Mouse (Mus musculus): ENCODE results near the gene Ubr3. TPM values are rescaled to one million over a fixed set of nuclear protein-coding genes. Genes with fewer than 3 reads are reported as not detected.
A peak's percentile ranks its signal among the peaks of the same experiment; 100 is the strongest.

The Ubr3 gene
- polyA plus RNA-seq, 1 experiment from 2014 or later: 17.3 TPM

DNA sequence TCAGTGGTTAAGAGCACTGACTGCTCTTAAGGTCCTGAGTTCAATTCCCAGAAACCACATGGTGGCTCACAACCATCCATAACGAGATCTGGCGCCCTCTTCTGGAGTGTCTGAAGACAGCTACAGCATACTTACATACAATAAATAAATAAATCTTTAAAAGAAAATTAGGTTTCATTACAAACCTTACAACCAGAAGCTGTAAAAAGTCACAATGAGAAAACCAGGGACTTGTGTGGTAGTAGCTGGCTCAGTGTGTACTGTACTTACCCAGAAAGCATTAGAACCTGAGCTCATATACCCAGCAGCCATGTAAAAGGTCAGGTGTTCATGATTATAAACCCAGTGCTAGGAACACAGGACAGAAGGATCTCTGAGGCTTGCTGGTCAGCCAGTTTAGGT, 13.1 kb upstream of the Ubr3 start:
- Histone ChIP-seq H3K9me3 (ENCODE audit: control insufficient read depth, low read length) (no peaks in the 10 kb centered on the region), H3K36me3 (ENCODE audit: control insufficient read depth, insufficient read depth, low read length) (peaks cover 9% of the 10 kb centered on the region; the same call in 1 of the 2 replicates), H3K27ac (replicated peaks; ENCODE audit: low read depth, low read length) (no peak overlapping the region), H3K4me1 (ENCODE audit: control insufficient read depth, insufficient read depth, low read length) (peaks cover 11% of the 10 kb centered on the region; the same call in 1 of the 2 replicates), H3K9ac (ENCODE audit: low read depth, low read length) (no peak overlapping the region), H3K4me3 (ENCODE audit: low read depth, low read length) (peak overlapping the region; percentile 68; the same call in 1 of the 2 replicates), H3K4me2 (ENCODE audit: low read depth, low read length) (peak overlapping the region; percentile 84; the same call in 1 of the 2 replicates), H3K27me3 (replicated peaks; ENCODE audit: control insufficient read depth, insufficient read depth, low read length) (no peaks in the 10 kb centered on the region)
- DNase-seq (ENCODE audit: low spot score) (no peak), ATAC-seq (ENCODE audit: low read depth) (no peak)
- 72% methylated on average over 2 of the region's 2 CpGs for WGBS

DNA sequence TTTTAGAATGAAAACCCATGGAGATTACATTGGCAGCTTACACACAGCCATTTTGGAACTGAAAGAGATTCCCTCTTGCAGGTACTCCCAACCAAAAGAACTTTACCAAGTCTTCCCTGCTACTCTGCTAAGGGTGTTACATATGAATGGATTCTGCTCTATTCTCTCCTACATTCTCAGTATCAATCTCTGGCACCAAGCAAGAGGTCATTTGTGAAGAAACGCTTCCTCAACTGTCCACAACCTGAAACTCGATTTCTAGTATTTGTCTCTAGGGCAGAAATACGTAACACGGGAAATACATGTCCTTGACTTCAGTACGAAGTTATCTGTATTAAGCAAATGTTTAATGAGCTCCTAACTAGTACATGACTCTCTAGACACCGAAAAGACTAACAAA, 12.5 kb upstream of the Ubr3 start:
- DNase-seq (ENCODE audit: low spot score) (no peak), ATAC-seq (ENCODE audit: low read depth) (no peak)
- Histone ChIP-seq H3K4me2 (ENCODE audit: low read depth, low read length) (peak overlapping the region; percentile 84), H3K4me1 (ENCODE audit: control insufficient read depth, insufficient read depth, low read length) (peaks cover 11% of the 10 kb centered on the region; the same call in 1 of the 2 replicates), H3K27ac (replicated peaks; ENCODE audit: low read depth, low read length) (no peak overlapping the region), H3K27me3 (replicated peaks; ENCODE audit: control insufficient read depth, insufficient read depth, low read length) (no peaks in the 10 kb centered on the region), H3K9ac (ENCODE audit: low read depth, low read length) (peak overlapping the region; percentile 92), H3K9me3 (ENCODE audit: control insufficient read depth, low read length) (no peaks in the 10 kb centered on the region), H3K36me3 (ENCODE audit: control insufficient read depth, insufficient read depth, low read length) (peaks cover 4% of the 10 kb centered on the region; the same call in 1 of the 2 replicates), H3K4me3 (ENCODE audit: low read depth, low read length) (peak overlapping the region; percentile 68)
- 54% methylated on average over 6 of the region's 6 CpGs for WGBS

DNA sequence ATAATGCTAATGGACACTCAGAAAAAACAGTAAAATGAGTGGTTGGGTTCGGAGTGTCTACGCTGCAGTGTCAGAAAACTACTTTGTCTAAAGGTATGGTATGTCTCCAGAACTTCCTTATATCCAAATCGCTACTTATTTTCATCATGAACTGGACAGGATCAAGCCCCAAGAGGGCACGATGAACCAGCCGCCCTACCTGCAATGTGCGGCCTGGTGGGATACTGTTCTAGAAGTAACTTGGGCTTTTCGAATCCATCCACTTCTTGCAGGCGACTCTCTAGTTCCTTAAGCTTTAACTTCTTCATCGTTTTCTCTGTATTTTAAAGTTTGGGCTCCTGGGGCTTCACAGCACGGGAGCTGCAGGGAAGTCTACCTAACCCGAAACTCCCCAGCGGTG, 12.0 kb upstream of the Ubr3 start:
- Histone ChIP-seq H3K27me3 (replicated peaks; ENCODE audit: control insufficient read depth, insufficient read depth, low read length) (no peaks in the 10 kb centered on the region), H3K9me3 (ENCODE audit: control insufficient read depth, low read length) (no peaks in the 10 kb centered on the region), H3K4me3 (ENCODE audit: low read depth, low read length) (peak overlapping the region; percentile 68), H3K4me2 (ENCODE audit: low read depth, low read length) (peak overlapping the region; percentile 84), H3K4me1 (ENCODE audit: control insufficient read depth, insufficient read depth, low read length) (peaks cover 11% of the 10 kb centered on the region; the same call in 1 of the 2 replicates), H3K36me3 (ENCODE audit: control insufficient read depth, insufficient read depth, low read length) (no peaks in the 10 kb centered on the region), H3K27ac (replicated peaks; ENCODE audit: low read depth, low read length) (peak overlapping the region; percentile 76), H3K9ac (ENCODE audit: low read depth, low read length) (peak overlapping the region; percentile 92)
- ATAC-seq (ENCODE audit: low read depth) (peak; percentile 9; the same call in 1 of the 2 replicates), DNase-seq (ENCODE audit: low spot score) (no peak)
- WGBS: 6% methylated on average over 12 of the region's 12 CpGs

DNA sequence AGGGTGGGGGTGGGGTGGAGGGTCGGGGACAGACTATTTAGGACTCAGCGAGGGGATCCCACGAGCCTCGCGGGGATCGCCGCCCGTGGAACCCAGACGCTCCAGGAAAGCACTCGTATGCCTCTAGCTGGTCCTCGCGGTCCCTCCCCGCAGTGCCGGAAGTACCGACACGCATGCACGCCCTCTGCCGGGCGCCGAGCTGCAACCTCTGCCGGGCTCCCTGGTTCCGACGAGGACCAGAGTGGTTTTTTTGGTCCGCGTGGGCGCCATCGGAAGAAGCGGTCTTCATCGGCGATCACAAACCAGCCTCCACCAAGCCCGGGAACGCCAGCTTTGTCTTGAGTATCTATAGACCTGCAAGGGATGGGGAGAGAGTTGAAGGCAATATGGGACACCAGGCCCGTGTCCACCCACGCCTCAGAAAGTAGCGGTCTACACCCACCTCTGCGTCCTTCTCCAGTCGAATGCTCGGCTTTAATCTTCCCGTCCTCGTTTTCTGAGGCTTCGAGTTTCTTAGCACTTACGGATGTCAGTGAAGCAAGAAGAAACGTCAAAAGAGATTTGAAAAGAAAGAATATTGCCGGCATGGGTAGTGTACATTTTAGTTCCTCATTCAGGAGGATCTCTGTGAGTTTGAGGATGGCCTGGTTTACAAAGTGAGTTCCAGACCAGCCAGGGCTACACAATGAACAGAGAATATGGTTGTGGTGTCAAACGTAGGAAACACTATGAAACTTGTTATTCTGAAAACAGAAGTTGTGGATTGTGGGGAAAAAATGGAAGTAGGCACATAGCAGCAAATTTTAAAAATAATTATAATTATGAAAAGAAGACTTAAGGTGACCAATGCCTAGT, 11.4 kb upstream of the Ubr3 start, which contains the start of gene Mettl5:
TSS of gene Mettl5 (minus strand) at position 165 of the 855 bp plus-strand sequence.
- H3K4me1 ChIP-seq (ENCODE audit: control insufficient read depth, insufficient read depth, low read length): peaks cover 11% of the 10 kb centered on the region; the same call in 1 of the 2 replicates
- peak; percentile 94 for DNase-seq (ENCODE audit: low spot score)
- peak; percentile 99 for ATAC-seq (ENCODE audit: low read depth)
- no peaks in the 10 kb centered on the region for H3K9me3 ChIP-seq (ENCODE audit: control insufficient read depth, low read length)
- no peaks in the 10 kb centered on the region for H3K36me3 ChIP-seq (ENCODE audit: control insufficient read depth, insufficient read depth, low read length)
- peak within 1 kb of the TSS; percentile 92 for H3K9ac ChIP-seq (ENCODE audit: low read depth, low read length)
- peak within 1 kb of the TSS; percentile 84 for H3K4me2 ChIP-seq (ENCODE audit: low read depth, low read length)
- WGBS: 2% methylated on average over 34 of the region's 45 CpGs
- no peaks in the 10 kb centered on the region for H3K27me3 ChIP-seq (replicated peaks; ENCODE audit: control insufficient read depth, insufficient read depth, low read length)
- H3K4me3 ChIP-seq (ENCODE audit: low read depth, low read length): peak within 1 kb of the TSS; percentile 68
- H3K27ac ChIP-seq (replicated peaks; ENCODE audit: low read depth, low read length): peak within 1 kb of the TSS; percentile 76

DNA sequence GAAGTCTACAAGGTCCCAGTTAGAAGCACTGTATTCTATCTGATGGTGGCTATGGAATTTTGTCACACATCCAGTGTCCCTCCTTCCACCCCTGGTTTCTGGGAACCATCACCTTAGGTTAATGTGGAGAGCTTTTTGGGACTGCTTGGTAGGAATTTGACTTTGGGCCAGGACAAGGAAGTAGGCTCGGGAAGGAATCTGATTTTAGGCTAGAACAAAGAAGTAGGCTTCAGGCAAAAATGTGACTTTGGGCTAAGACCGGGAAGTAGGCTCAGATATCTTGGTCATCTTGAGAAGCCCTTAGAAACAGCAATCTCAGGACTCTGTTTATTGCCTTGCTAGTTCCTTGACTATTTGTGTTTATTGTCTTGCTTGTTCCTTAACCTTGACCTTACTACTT, 8.1 kb upstream of the Ubr3 start:
- ATAC-seq (ENCODE audit: low read depth) (no peak), DNase-seq (ENCODE audit: low spot score) (no peak)
- H3K9ac ChIP-seq (ENCODE audit: low read depth, low read length): no peak overlapping the region
- no peak overlapping the region for H3K4me3 ChIP-seq (ENCODE audit: low read depth, low read length)
- H3K27me3 ChIP-seq (replicated peaks; ENCODE audit: control insufficient read depth, insufficient read depth, low read length): no peaks in the 10 kb centered on the region
- 71% methylated on average over 2 of the region's 2 CpGs for WGBS
- H3K4me1 ChIP-seq (ENCODE audit: control insufficient read depth, insufficient read depth, low read length): peaks cover 11% of the 10 kb centered on the region; the same call in 1 of the 2 replicates
- H3K9me3 ChIP-seq (ENCODE audit: control insufficient read depth, low read length): no peaks in the 10 kb centered on the region
- H3K36me3 ChIP-seq (ENCODE audit: control insufficient read depth, insufficient read depth, low read length): no peaks in the 10 kb centered on the region
- H3K27ac ChIP-seq (replicated peaks; ENCODE audit: low read depth, low read length): no peak overlapping the region
- H3K4me2 ChIP-seq (ENCODE audit: low read depth, low read length): no peak overlapping the region

DNA sequence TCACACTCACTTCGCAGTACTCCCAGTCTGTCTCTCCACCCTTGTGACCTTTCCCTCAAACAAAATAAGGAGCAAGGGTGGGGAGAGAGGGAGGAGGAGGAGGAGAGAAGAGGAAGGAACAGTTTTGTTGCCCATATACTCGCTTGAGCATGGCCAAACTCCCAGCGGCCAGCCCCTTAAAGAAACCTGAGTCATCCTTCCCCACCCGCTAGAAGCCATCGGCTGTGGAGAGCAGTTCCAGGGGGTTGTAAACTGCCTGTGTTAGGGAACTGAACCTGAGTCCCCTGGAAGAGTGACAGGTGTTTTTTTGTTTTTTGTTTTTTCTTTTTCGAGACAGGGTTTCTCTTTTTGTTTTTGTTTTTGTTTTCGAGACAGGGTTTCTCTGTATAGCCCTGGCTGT, 6.2 kb upstream of the Ubr3 start:
- 56% methylated on average over 7 of the region's 7 CpGs for WGBS
- no peak for ATAC-seq (ENCODE audit: low read depth)
- Histone ChIP-seq H3K4me1 (ENCODE audit: control insufficient read depth, insufficient read depth, low read length) (peaks cover 3% of the 10 kb centered on the region; the same call in 1 of the 2 replicates), H3K36me3 (ENCODE audit: control insufficient read depth, insufficient read depth, low read length) (no peaks in the 10 kb centered on the region), H3K4me2 (ENCODE audit: low read depth, low read length) (no peak overlapping the region), H3K9me3 (ENCODE audit: control insufficient read depth, low read length) (no peaks in the 10 kb centered on the region), H3K4me3 (ENCODE audit: low read depth, low read length) (no peak overlapping the region), H3K9ac (ENCODE audit: low read depth, low read length) (no peak overlapping the region), H3K27ac (replicated peaks; ENCODE audit: low read depth, low read length) (no peak overlapping the region), H3K27me3 (replicated peaks; ENCODE audit: control insufficient read depth, insufficient read depth, low read length) (no peaks in the 10 kb centered on the region)
- no peak for DNase-seq (ENCODE audit: low spot score)

DNA sequence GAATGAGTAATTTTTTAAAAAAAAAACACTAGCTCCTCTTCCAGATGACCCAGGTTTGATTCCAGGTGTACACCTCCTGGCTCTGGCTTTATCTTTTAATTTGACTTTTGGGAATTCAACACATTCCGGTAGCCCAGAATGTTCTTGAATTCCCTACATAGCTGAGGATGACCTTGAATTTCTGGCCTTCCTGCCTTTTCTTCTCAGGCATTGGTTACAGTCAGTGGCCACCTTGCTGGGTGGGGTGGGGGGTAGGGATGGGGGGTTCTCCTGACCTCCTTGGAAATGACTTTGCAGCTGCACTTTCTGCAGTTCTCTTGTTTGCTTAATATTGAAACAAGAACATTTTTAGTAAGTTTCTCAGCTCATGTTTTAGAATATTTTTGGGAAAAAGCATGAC, 3.9 kb upstream of the Ubr3 start:
- Histone ChIP-seq H3K9me3 (ENCODE audit: control insufficient read depth, low read length) (no peaks in the 10 kb centered on the region), H3K36me3 (ENCODE audit: control insufficient read depth, insufficient read depth, low read length) (no peaks in the 10 kb centered on the region), H3K4me3 (ENCODE audit: low read depth, low read length) (no peak overlapping the region), H3K27ac (replicated peaks; ENCODE audit: low read depth, low read length) (no peak overlapping the region), H3K9ac (ENCODE audit: low read depth, low read length) (no peak overlapping the region), H3K4me2 (ENCODE audit: low read depth, low read length) (no peak overlapping the region), H3K4me1 (ENCODE audit: control insufficient read depth, insufficient read depth, low read length) (no peaks in the 10 kb centered on the region), H3K27me3 (replicated peaks; ENCODE audit: control insufficient read depth, insufficient read depth, low read length) (no peaks in the 10 kb centered on the region)
- WGBS: 64% methylated on average over 1 of the region's 1 CpGs
- no peak for ATAC-seq (ENCODE audit: low read depth)
- no peak for DNase-seq (ENCODE audit: low spot score)

DNA sequence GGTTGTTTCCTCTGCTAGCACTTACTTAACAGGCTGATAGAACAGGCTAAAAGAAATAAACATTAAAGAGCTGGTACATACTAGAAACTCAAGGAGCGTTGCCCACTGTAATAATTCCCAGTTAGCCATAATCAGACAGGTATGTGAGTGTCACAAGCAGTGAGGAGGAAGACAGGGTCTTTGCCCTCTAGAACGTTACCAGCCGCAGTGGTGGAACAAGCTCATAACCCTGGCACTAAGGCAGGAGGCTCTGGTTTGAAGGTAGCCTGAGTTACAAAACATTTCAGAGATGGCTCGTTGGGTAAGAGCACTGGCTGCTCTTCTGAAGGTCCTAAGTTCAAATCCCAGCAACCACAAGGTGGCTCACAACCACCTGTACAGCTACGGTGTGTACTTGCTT, 3.2 kb upstream of the Ubr3 start:
- H3K27ac ChIP-seq (replicated peaks; ENCODE audit: low read depth, low read length): no peak overlapping the region
- ATAC-seq (ENCODE audit: low read depth) (no peak), DNase-seq (ENCODE audit: low spot score) (no peak)
- no peaks in the 10 kb centered on the region for H3K36me3 ChIP-seq (ENCODE audit: control insufficient read depth, insufficient read depth, low read length)
- no peak overlapping the region for H3K4me2 ChIP-seq (ENCODE audit: low read depth, low read length)
- 83% methylated on average over 5 of the region's 5 CpGs for WGBS
- H3K27me3 ChIP-seq (replicated peaks; ENCODE audit: control insufficient read depth, insufficient read depth, low read length): no peaks in the 10 kb centered on the region
- 0 out of 2 replicates have a peak, but pooled peaks cover 4% of the 10 kb centered on the region for H3K4me1 ChIP-seq (ENCODE audit: control insufficient read depth, insufficient read depth, low read length)
- H3K4me3 ChIP-seq (ENCODE audit: low read depth, low read length): no peak overlapping the region
- no peak overlapping the region for H3K9ac ChIP-seq (ENCODE audit: low read depth, low read length)
- H3K9me3 ChIP-seq (ENCODE audit: control insufficient read depth, low read length): no peaks in the 10 kb centered on the region
